Mouse (Mus musculus): Measurements from ENCODE around the gene Gm19965.

The Gm19965 gene

GRCm38 (mm10) chr1:116802683-116803082 lies at the start of gene Gm19965:
TSS of gene Gm19965 (plus strand) at chr1:116802983.
- DNase-seq (ENCODE audit: low read depth, low spot score) = no peak

GRCm38 (mm10) chr1:116782471-116782989 lies 20.3 kb upstream of the Gm19965 start:
- DNase-seq (ENCODE audit: low read depth, low spot score) = no peak

All from R1 (cell line).